ENCODE assay signal across 17 mouse cellular contexts in genomic region chr13:110562499-110562898, GRCm38 (mm10).
DNase-seq lines count a peak whose midpoint lies in the region; ATAC-seq and TF ChIP-seq lines count a peak whose summit lies in the region.
"Had no signal": no experiment of that assay in that cellular context is flagged by ENCODE, and none has a peak within 500 bp of the region (broad histone marks: within the 10 kb centered on the region; RNA-seq: fewer than 3 reads in every experiment).

No protein-coding gene starts in this region.

- H3K4me1 ChIP-seq in heart, adult 2 months (ENCODE audit: control insufficient read depth, insufficient read depth, low read length) = peaks cover 14% of the 10 kb centered on the region
- H3K4me1 ChIP-seq in heart, embryonic 10.5 days = peaks cover 20% of the 10 kb centered on the region
- no peaks in the 10 kb centered on the region for H3K4me1 ChIP-seq in kidney, adult 2 months (ENCODE audit: control insufficient read depth, insufficient read depth, low read length)
- peaks cover 4% of the 10 kb centered on the region; the same call in 1 of the 2 replicates for H3K4me1 ChIP-seq in lung, postnatal 0 days (ENCODE audit: insufficient read depth, low read depth, low read length)
- no peaks in the 10 kb centered on the region; the same call in 1 of the 2 replicates for H3K4me1 ChIP-seq in stomach, postnatal 0 days (replicated peaks; ENCODE audit: control insufficient read depth, insufficient read depth)
- H3K4me1 ChIP-seq: embryonic facial prominence, embryonic 12.5 days; limb, embryonic 12.5 days had no signal

- DNase-seq in heart, adult 2 months = no peak
- no peak for DNase-seq in heart, embryonic 10.5 days (ENCODE audit: low spot score)
- no peak for DNase-seq in kidney, adult 2 months
- no peak for DNase-seq in kidney, adult 18-20 months
- no peak for DNase-seq in lung, postnatal 0 days (ENCODE audit: low spot score)
- no peak for DNase-seq in lung, postnatal 4 days
- no peak for DNase-seq in stomach, postnatal 0 days (ENCODE audit: low spot score)
- DNase-seq in urinary bladder, postnatal 14 days (ENCODE audit: low spot score) = no peak
- DNase-seq: cerebellum, adult 8-10 months; liver, embryonic 13.5 days; right cerebral cortex, postnatal 25 days had no signal

- H3K9ac ChIP-seq in heart, adult 2 months (ENCODE audit: low read depth, low read length) = no peak overlapping the region
- H3K9ac ChIP-seq in lung, postnatal 0 days (replicated peaks; ENCODE audit: low read depth) = no peak overlapping the region
- no peak overlapping the region for H3K9ac ChIP-seq in stomach, postnatal 0 days (ENCODE audit: low read length)
- H3K9ac ChIP-seq: embryonic facial prominence, embryonic 12.5 days; limb, embryonic 12.5 days; liver, embryonic 13.5 days; midbrain, embryonic 12.5 days had no signal

- peak overlapping the region; percentile 88 for H3K27ac ChIP-seq in heart, adult 2 months
- H3K27ac ChIP-seq in heart, embryonic 10.5 days = no peak overlapping the region
- peak overlapping the region; percentile 85 for H3K27ac ChIP-seq in kidney, adult 2 months (ENCODE audit: insufficient read depth, low read depth, low read length)
- peak overlapping the region; percentile 59; the same call in 1 of the 2 replicates for H3K27ac ChIP-seq in lung, postnatal 0 days (ENCODE audit: low read length)
- H3K27ac ChIP-seq in stomach, postnatal 0 days (replicated peaks) = peak overlapping the region; percentile 5
- H3K27ac ChIP-seq: embryonic facial prominence, embryonic 12.5 days; limb, embryonic 12.5 days; liver, embryonic 13.5 days; macrophage; midbrain, embryonic 12.5 days had no signal

- intact Hi-C loops in heart, adult 2 months (cut with DNase I) = loop anchor here (5.0 kb wide), 1 partner anchor 330 kb away; no protein-coding TSS in a partner anchor

- no peaks in the 10 kb centered on the region for H3K27me3 ChIP-seq in heart, adult 2 months (ENCODE audit: control insufficient read depth, insufficient read depth, low read length)
- H3K27me3 ChIP-seq in heart, embryonic 10.5 days (ENCODE audit: insufficient read depth, poor library complexity, severe bottlenecking) = no peaks in the 10 kb centered on the region
- no peaks in the 10 kb centered on the region for H3K27me3 ChIP-seq in kidney, adult 2 months (replicated peaks; ENCODE audit: control insufficient read depth, insufficient read depth, low read length)
- H3K27me3 ChIP-seq in lung, postnatal 0 days (replicated peaks; ENCODE audit: insufficient read depth, low read length) = no peaks in the 10 kb centered on the region
- no peaks in the 10 kb centered on the region for H3K27me3 ChIP-seq in stomach, postnatal 0 days (ENCODE audit: control insufficient read depth, insufficient read depth, low read length)
- H3K27me3 ChIP-seq: embryonic facial prominence, embryonic 12.5 days; limb, embryonic 12.5 days; liver, embryonic 13.5 days; midbrain, embryonic 12.5 days had no signal

- no peak overlapping the region for H3K4me3 ChIP-seq in heart, adult 2 months
- H3K4me3 ChIP-seq in heart, embryonic 10.5 days = no peak overlapping the region
- H3K4me3 ChIP-seq in kidney, adult 2 months (ENCODE audit: insufficient read depth, low read depth, low read length) = no peak overlapping the region
- no peak overlapping the region for H3K4me3 ChIP-seq in lung, postnatal 0 days (ENCODE audit: low read depth, low read length)
- H3K4me3 ChIP-seq in stomach, postnatal 0 days (ENCODE audit: low read depth, low read length) = no peak overlapping the region
- H3K4me3 ChIP-seq: embryonic facial prominence, embryonic 12.5 days; limb, embryonic 12.5 days; liver, embryonic 13.5 days; midbrain, embryonic 12.5 days had no signal

- TF ChIP-seq CTCF in heart, adult 2 months (IDR thresholded peaks at IDR 0.05) = no peak
- TF ChIP-seq CTCF in kidney, adult 2 months (conservative IDR thresholded peaks at IDR 0.05; ENCODE audit: insufficient read depth, insufficient read length, low read depth, low read length) = no peak
- no peak for TF ChIP-seq CTCF in lung, postnatal 0 days (IDR thresholded peaks at IDR 0.05)
- no peak for TF ChIP-seq CTCF in stomach, postnatal 0 days (IDR thresholded peaks at IDR 0.05; ENCODE audit: low read depth)

- no peak for ATAC-seq in lung, postnatal 0 days
- no peak for ATAC-seq in stomach, postnatal 0 days (ENCODE audit: low FRiP score, low TSS enrichment)
- ATAC-seq: forebrain, embryonic 16.5 days; hindbrain, embryonic 16.5 days had no signal

- no peaks in the 10 kb centered on the region for H3K9me3 ChIP-seq in heart, embryonic 10.5 days
- H3K9me3 ChIP-seq in lung, postnatal 0 days (ENCODE audit: low read length) = no peaks in the 10 kb centered on the region
- no peaks in the 10 kb centered on the region for H3K9me3 ChIP-seq in stomach, postnatal 0 days (ENCODE audit: control insufficient read depth, low read length)
- H3K9me3 ChIP-seq: embryonic facial prominence, embryonic 12.5 days; limb, embryonic 12.5 days; liver, embryonic 13.5 days; midbrain, embryonic 12.5 days had no signal

- no peaks in the 10 kb centered on the region for H3K79me2 ChIP-seq in heart, adult 2 months (replicated peaks; ENCODE audit: control insufficient read depth, insufficient read depth, low read length)

- peaks cover 12% of the 10 kb centered on the region for H3K36me3 ChIP-seq in heart, adult 2 months (ENCODE audit: control insufficient read depth, insufficient read depth, low read length)
- H3K36me3 ChIP-seq in heart, embryonic 10.5 days = no peaks in the 10 kb centered on the region
- H3K36me3 ChIP-seq in kidney, adult 2 months (ENCODE audit: control insufficient read depth, insufficient read depth, low read length) = no peaks in the 10 kb centered on the region
- no peaks in the 10 kb centered on the region for H3K36me3 ChIP-seq in lung, postnatal 0 days (ENCODE audit: insufficient read depth, low read length)
- no peaks in the 10 kb centered on the region for H3K36me3 ChIP-seq in stomach, postnatal 0 days (ENCODE audit: control insufficient read depth, insufficient read depth, low read length)
- H3K36me3 ChIP-seq: embryonic facial prominence, embryonic 12.5 days; limb, embryonic 12.5 days; liver, embryonic 13.5 days; midbrain, embryonic 12.5 days had no signal

- TF ChIP-seq POLR2A in heart, adult 2 months (IDR thresholded peaks at IDR 0.05; ENCODE audit: insufficient read depth, low read depth, low read length) = no peak
- no peak for TF ChIP-seq POLR2A in kidney, adult 2 months (IDR thresholded peaks at IDR 0.05; ENCODE audit: low read depth, low read length)

- no peak overlapping the region for H3K4me2 ChIP-seq in lung, postnatal 0 days (replicated peaks; ENCODE audit: low read depth, low read length)
- H3K4me2 ChIP-seq in stomach, postnatal 0 days (replicated peaks; ENCODE audit: low read depth) = no peak overlapping the region
- H3K4me2 ChIP-seq: embryonic facial prominence, embryonic 12.5 days; limb, embryonic 12.5 days; liver, embryonic 13.5 days; midbrain, embryonic 12.5 days had no signal

- TF ChIP-seq EP300 in heart, adult 2 months (IDR thresholded peaks at IDR 0.05; ENCODE audit: insufficient read depth, low read depth, low read length) = no peak
- no peak for TF ChIP-seq EP300 in lung, postnatal 0 days (IDR thresholded peaks at IDR 0.05)
- TF ChIP-seq EP300 in stomach, postnatal 0 days (optimal IDR thresholded peaks at IDR 0.05) = no peak

- WGBS in heart, adult 2 months = 42% methylated on average over 3 of the region's 3 CpGs
- WGBS in heart, embryonic 10.5 days = 56% methylated on average over 3 of the region's 3 CpGs
- WGBS in kidney, adult 2 months = 59% methylated on average over 3 of the region's 3 CpGs
- WGBS in lung, postnatal 0 days = 55% methylated on average over 3 of the region's 3 CpGs
- 46% methylated on average over 3 of the region's 3 CpGs for WGBS in stomach, postnatal 0 days
